In the genomic region with DNA sequence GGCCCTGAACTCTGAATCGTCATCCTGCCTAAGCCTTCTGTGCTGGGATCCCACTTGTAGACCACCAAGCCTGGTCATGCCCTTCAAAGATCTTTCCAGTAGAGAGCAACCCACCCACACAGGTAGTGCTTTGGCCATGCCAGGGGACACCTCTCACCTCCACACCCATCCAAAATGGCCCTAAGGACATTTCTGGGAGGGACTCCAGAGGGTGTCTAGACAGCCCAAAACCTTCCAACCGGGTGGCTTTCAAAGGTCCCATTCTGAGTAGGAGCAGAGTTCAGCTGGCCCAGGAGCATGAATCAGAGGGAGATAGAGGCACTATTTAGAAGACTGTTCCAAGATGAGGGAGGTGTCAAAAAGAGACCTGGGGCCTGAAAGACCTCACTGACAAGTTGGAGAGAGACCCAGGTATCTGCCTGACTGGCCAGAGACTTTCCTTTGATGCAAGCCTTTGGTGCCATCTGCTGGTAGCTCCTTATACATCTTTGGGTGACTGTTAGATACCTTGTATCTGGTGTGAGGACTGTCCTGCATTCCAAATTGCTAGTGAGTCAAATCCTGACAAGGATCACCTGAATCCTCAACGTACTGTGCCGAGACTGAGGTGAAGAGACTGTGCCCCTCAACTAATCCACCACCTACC, we compare ENCODE assay signal across 9 mouse cellular contexts. TPM values are rescaled to one million over a fixed set of nuclear protein-coding genes. Genes with fewer than 3 reads are reported as not detected.
DNase-seq lines count a peak whose midpoint lies in the region; ATAC-seq lines count a peak whose summit lies in the region.
"Had no signal": no experiment of that assay in that cellular context is flagged by ENCODE, and none has a peak within 500 bp of the region (broad histone marks: within the 10 kb centered on the region; RNA-seq: fewer than 3 reads in every experiment).

No protein-coding gene starts in this region.

- H3K27me3 ChIP-seq in limb, embryonic 10.5 days (ENCODE audit: low read depth, poor library complexity, severe bottlenecking), result peaks cover 46% of the 10 kb centered on the region
- no peaks in the 10 kb centered on the region for H3K27me3 ChIP-seq in stomach, embryonic 16.5 days (ENCODE audit: control insufficient read depth, insufficient read depth, low read length)

- H3K9ac ChIP-seq in stomach, embryonic 16.5 days (ENCODE audit: low read length), result no peak overlapping the region
- H3K9ac ChIP-seq: embryonic facial prominence, embryonic 12.5 days had no signal

- 57% methylated on average over 4 of the region's 4 CpGs for WGBS in limb, embryonic 10.5 days
- WGBS in stomach, embryonic 16.5 days, result 54% methylated on average over 4 of the region's 4 CpGs

- H3K27ac ChIP-seq in limb, embryonic 10.5 days, result no peak overlapping the region
- no peak overlapping the region for H3K27ac ChIP-seq in stomach, embryonic 16.5 days (ENCODE audit: low read length)
- H3K27ac ChIP-seq: embryonic facial prominence, embryonic 12.5 days had no signal

- H3K36me3 ChIP-seq in limb, embryonic 10.5 days, result no peaks in the 10 kb centered on the region
- H3K36me3 ChIP-seq in stomach, embryonic 16.5 days (ENCODE audit: control insufficient read depth, insufficient read depth, low read length), result no peaks in the 10 kb centered on the region
- H3K36me3 ChIP-seq: embryonic facial prominence, embryonic 12.5 days had no signal

- H3K4me1 ChIP-seq in limb, embryonic 10.5 days, result 0 out of 2 replicates have a peak, but pooled peaks cover 4% of the 10 kb centered on the region
- H3K4me1 ChIP-seq in stomach, embryonic 16.5 days (ENCODE audit: control insufficient read depth, insufficient read depth, low read length), result no peaks in the 10 kb centered on the region
- H3K4me1 ChIP-seq: embryonic facial prominence, embryonic 12.5 days had no signal

- no peak overlapping the region for H3K4me2 ChIP-seq in stomach, embryonic 16.5 days (ENCODE audit: low read depth, low read length)
- H3K4me2 ChIP-seq: embryonic facial prominence, embryonic 12.5 days had no signal

- H3K9me3 ChIP-seq in limb, embryonic 10.5 days (replicated peaks), result no peaks in the 10 kb centered on the region
- H3K9me3 ChIP-seq in stomach, embryonic 16.5 days (replicated peaks; ENCODE audit: control insufficient read depth, low read length), result no peaks in the 10 kb centered on the region
- H3K9me3 ChIP-seq: embryonic facial prominence, embryonic 12.5 days had no signal

- ATAC-seq in monocyte, adult 5-6 weeks (replicated peaks; ENCODE audit: insufficient number of reproducible peaks, low FRiP score, low TSS enrichment, poor library complexity, severe bottlenecking), result peak; percentile 62
- ATAC-seq in stomach, embryonic 16.5 days (ENCODE audit: insufficient read depth, low FRiP score), result peak; percentile 61; the same call in 1 of the 2 replicates

- H3K4me3 ChIP-seq in limb, embryonic 10.5 days, result no peak overlapping the region
- no peak overlapping the region for H3K4me3 ChIP-seq in stomach, embryonic 16.5 days (replicated peaks; ENCODE audit: low read length)
- H3K4me3 ChIP-seq: embryonic facial prominence, embryonic 12.5 days had no signal

- peak; percentile 23 for DNase-seq in urinary bladder, adult 2 months (ENCODE audit: low spot score)
- no peak for DNase-seq in urinary bladder, postnatal 4 days (ENCODE audit: low spot score in 2 of 2)
- DNase-seq in cerebellum, adult 8-10 months, result peak; percentile 85
- DNase-seq in gastrocnemius, postnatal 10 days, result peak; percentile 63
- DNase-seq in kidney, adult 18-20 months, result peak; percentile 70
- peak; percentile 67 for DNase-seq in limb, embryonic 10.5 days (ENCODE audit: low spot score)

RNA-seq across cellular contexts. Expression of a gene that starts 24.5 kb away (rescaled TPM):
- 79.7 and 109 TPM in 2 replicates for polyA plus RNA-seq in urinary bladder, adult 2 months (2012; rRNA removed)
- total RNA-seq in gastrocnemius, postnatal 10 days (2021), result 1 to 10 TPM; 1.5 to 2.3 TPM
- polyA plus RNA-seq in limb, embryonic 10.5 days (2016; fragmentation: Nextera tagmentation; extraction: Ambion mirVana), result 3.4 and 5.0 TPM in 2 replicates
- not detected in 3 replicates for total RNA-seq in monocyte, adult 5-6 weeks (2017)
- polyA plus RNA-seq in stomach, embryonic 16.5 days (2015; fragmentation: Nextera tagmentation; extraction: Ambion mirVana), result 79.4 and 108 TPM in 2 replicates

RNA-seq across cellular contexts. Expression of a gene that starts 28.8 kb away (rescaled TPM):
- 269 and 320 TPM in 2 replicates for polyA plus RNA-seq in urinary bladder, adult 2 months (2012; rRNA removed)
- 100 to 1,000 TPM; 110 to 111 TPM for total RNA-seq in gastrocnemius, postnatal 10 days (2021)
- 258 and 272 TPM in 2 replicates for polyA plus RNA-seq in limb, embryonic 10.5 days (2016; fragmentation: Nextera tagmentation; extraction: Ambion mirVana)
- total RNA-seq in monocyte, adult 5-6 weeks (2017), result 548 to 1,201 TPM (median 1,116 TPM) in 3 replicates
- polyA plus RNA-seq in stomach, embryonic 16.5 days (2015; fragmentation: Nextera tagmentation; extraction: Ambion mirVana), result 399 and 400 TPM in 2 replicates

RNA-seq across cellular contexts. Expression of a gene that starts 35.7 kb away (rescaled TPM):
- 34.1 and 42.5 TPM in 2 replicates for polyA plus RNA-seq in urinary bladder, adult 2 months (2012; rRNA removed)
- 10 to 100 TPM; 12.1 to 12.8 TPM for total RNA-seq in gastrocnemius, postnatal 10 days (2021)
- 42.9 and 46.1 TPM in 2 replicates for polyA plus RNA-seq in limb, embryonic 10.5 days (2016; fragmentation: Nextera tagmentation; extraction: Ambion mirVana)
- 2.8 to 16.3 TPM (median 7.1 TPM) in 3 replicates for total RNA-seq in monocyte, adult 5-6 weeks (2017)
- 35.9 and 36.5 TPM in 2 replicates for polyA plus RNA-seq in stomach, embryonic 16.5 days (2015; fragmentation: Nextera tagmentation; extraction: Ambion mirVana)

RNA-seq across cellular contexts. Expression of a gene that starts 35.7 kb away (rescaled TPM):
- 14.6 and 22.8 TPM in 2 replicates for polyA plus RNA-seq in urinary bladder, adult 2 months (2012; rRNA removed)
- total RNA-seq in gastrocnemius, postnatal 10 days (2021), result 10 to 100 TPM; 24.6 to 28.7 TPM
- 44.1 and 59.5 TPM in 2 replicates for polyA plus RNA-seq in limb, embryonic 10.5 days (2016; fragmentation: Nextera tagmentation; extraction: Ambion mirVana)
- total RNA-seq in monocyte, adult 5-6 weeks (2017), result 10.2 to 21.2 TPM (median 16.0 TPM) in 3 replicates
- 61.3 and 64.3 TPM in 2 replicates for polyA plus RNA-seq in stomach, embryonic 16.5 days (2015; fragmentation: Nextera tagmentation; extraction: Ambion mirVana)

RNA-seq across cellular contexts. Expression of a gene that starts 50.7 kb away (rescaled TPM):
- 48.3 and 59.2 TPM in 2 replicates for polyA plus RNA-seq in urinary bladder, adult 2 months (2012; rRNA removed)
- total RNA-seq in gastrocnemius, postnatal 10 days (2021), result 10 to 100 TPM; 12.1 to 13.5 TPM
- polyA plus RNA-seq in limb, embryonic 10.5 days (2016; fragmentation: Nextera tagmentation; extraction: Ambion mirVana), result 44.5 and 56.4 TPM in 2 replicates
- total RNA-seq in monocyte, adult 5-6 weeks (2017), result 11.4 to 15.3 TPM (median 14.6 TPM) in 3 replicates
- polyA plus RNA-seq in stomach, embryonic 16.5 days (2015; fragmentation: Nextera tagmentation; extraction: Ambion mirVana), result 45.8 and 48.1 TPM in 2 replicates

Comparison
In these comparisons a context has a peak if more than half of its experiments do, and no peak if none do; other contexts are left out.
1. DNase-seq: peak in urinary bladder, adult 2 months (single experiment), cerebellum, adult 8-10 months (single experiment), gastrocnemius, postnatal 10 days (single experiment), kidney, adult 18-20 months (single experiment) and limb, embryonic 10.5 days (single experiment); none in urinary bladder, postnatal 4 days (0 of 2).
2. RNA of a gene that starts 24.5 kb away (polyA plus RNA-seq): 79.7 to 109 TPM in urinary bladder, adult 2 months and 79.4 to 108 TPM in stomach, embryonic 16.5 days; 3.4 to 5.0 TPM in limb, embryonic 10.5 days; every median in the first group is over 10 times any median in the second.